Mouse (Mus musculus) hindbrain, embryonic 10.5 days (tissue): ENCODE measurements at regions not wholly inside any gene's neighbourhood (a gene's known extent, or its start where the extent isn't known, plus 50 kb on each side); places are given as distances from the start of the nearest gene placed in this dataset.

ENCODE experiments used
- DNase-seq: peaks from one replicate; pipeline ENCODE4 v3.0.0-alpha.2; 2017; ENCODE audit warnings: low spot score
- H3K27ac ChIP-seq: fragments of 300-500 bp; sonication (generic); 2 replicates; pipeline ENCODE4 v1.5.1; 2016; ENCODE audit warnings: mild to moderate bottlenecking, moderate library complexity
- H3K27me3 ChIP-seq: fragments of 300-500 bp; sonication (generic); 2 replicates; pipeline ENCODE4 v1.6.1; 2016; ENCODE audit warnings: mild to moderate bottlenecking; ENCODE audit not compliant: poor library complexity, insufficient read depth, severe bottlenecking
- H3K36me3 ChIP-seq: fragments of 300-500 bp; sonication (generic); 2 replicates; pipeline ENCODE4 v1.6.1; 2016; ENCODE audit warnings: mild to moderate bottlenecking, moderate library complexity
- H3K4me1 ChIP-seq: fragments of 300-500 bp; sonication (generic); replicated peaks from 2 replicates; pipeline ENCODE4 v1.6.1; 2016; ENCODE audit warnings: mild to moderate bottlenecking
- H3K4me3 ChIP-seq: fragments of 300-500 bp; sonication (generic); 2 replicates; pipeline ENCODE4 v1.5.1; 2016; ENCODE audit warnings: mild to moderate bottlenecking, moderate library complexity
- H3K9me3 ChIP-seq: fragments of 300-500 bp; sonication (generic); 2 replicates; pipeline ENCODE4 v1.6.1; 2016; ENCODE audit warnings: mild to moderate bottlenecking, moderate library complexity
- WGBS: fragments of 180-500 bp; shearing (Covaris S2); methylation state at CpG from one replicate; pipeline ENCODE4 v1.1.7; 2016; 5-methylcytosine and 5-hydroxymethylcytosine counted together

DNA sequence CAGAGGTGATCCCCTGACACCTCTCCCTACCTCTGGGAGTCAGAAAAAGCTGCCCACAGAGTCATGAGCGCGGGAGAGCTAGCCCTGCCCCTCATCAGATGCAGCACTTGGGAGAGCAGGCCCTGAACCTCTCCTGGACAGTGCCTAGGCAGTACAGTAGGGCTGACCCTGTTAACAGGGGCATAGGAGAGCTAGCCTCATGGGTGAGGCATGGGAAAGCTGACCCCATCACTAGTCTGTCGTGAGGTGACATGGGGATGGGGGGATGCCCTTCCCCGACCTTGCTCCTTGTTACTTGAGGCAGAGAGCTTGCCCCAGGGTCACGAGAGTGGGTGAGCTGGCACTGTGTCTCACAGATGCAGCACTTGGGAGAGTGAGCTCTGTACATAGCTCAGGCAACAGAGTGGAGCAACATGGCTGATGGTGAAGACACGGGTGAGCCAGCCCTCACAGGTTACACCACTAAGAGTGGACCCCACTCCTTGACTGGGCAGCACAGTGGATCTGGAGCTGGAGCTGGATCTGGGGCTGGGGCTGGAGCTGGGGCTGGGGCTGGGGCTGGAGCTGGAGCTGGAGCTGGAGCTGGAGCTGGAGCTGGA lies 225.5 kb upstream of the Krr1 start:
- H3K36me3 ChIP-seq = no peaks in the 10 kb centered on the region
- peaks cover 26% of the 10 kb centered on the region for H3K4me1 ChIP-seq
- no peaks in the 10 kb centered on the region for H3K9me3 ChIP-seq
- WGBS = 78% methylated on average over 6 of the region's 6 CpGs
- H3K27ac ChIP-seq = peak overlapping the region; percentile 66
- no peak for DNase-seq
- no peak overlapping the region for H3K4me3 ChIP-seq
- no peaks in the 10 kb centered on the region for H3K27me3 ChIP-seq

DNA sequence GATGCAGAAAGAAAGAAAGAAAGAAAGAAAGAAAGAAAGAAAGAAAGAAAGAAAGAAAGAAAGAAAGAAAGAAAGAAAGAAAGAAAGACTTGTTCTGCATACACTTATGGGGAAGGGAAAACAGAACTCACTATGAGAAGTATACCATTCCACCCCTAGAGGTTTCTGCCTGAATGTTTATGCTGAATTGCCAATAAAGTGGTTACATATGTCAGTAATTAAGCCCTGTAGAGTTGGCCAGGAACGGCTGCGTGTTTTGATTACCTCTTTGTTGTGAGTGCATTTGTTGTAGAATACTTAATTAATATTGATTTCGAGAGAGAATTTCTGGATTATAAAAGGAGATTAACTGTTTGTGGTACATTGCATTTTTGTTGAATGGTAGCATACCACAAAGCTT lies 224.0 kb upstream of the Krr1 start:
- peaks cover 22% of the 10 kb centered on the region for H3K4me1 ChIP-seq
- no peaks in the 10 kb centered on the region for H3K36me3 ChIP-seq
- no peaks in the 10 kb centered on the region for H3K9me3 ChIP-seq
- WGBS = 53% methylated on average over 3 of the region's 3 CpGs
- no peak overlapping the region for H3K4me3 ChIP-seq
- no peak for DNase-seq
- H3K27ac ChIP-seq = no peak overlapping the region
- no peaks in the 10 kb centered on the region for H3K27me3 ChIP-seq

DNA sequence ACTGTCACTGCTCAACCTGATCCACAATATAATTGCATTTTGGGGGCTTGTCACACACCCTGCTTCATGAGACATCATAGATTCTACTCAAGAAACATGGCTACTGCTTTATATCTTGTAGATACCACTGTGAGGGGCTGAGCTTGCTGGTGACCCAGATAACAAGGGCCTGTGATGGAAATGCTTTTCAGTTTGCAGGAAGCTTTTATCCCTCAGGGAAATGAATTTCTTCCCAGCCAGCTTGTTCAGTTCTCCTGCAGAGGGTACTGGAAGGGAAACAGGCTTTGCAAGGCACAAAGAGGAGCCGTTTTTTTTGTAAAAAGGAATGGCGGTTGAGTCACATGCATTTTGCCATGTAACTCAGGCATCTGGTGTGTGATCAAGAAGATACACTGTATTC lies 218.8 kb upstream of the Krr1 start:
- Histone ChIP-seq H3K27me3 (no peaks in the 10 kb centered on the region), H3K4me1 (no peaks in the 10 kb centered on the region), H3K9me3 (no peaks in the 10 kb centered on the region), H3K36me3 (no peaks in the 10 kb centered on the region), H3K27ac (no peak overlapping the region), H3K4me3 (no peak overlapping the region)
- no peak for DNase-seq
- WGBS = 89% methylated on average over 2 of the region's 2 CpGs

DNA sequence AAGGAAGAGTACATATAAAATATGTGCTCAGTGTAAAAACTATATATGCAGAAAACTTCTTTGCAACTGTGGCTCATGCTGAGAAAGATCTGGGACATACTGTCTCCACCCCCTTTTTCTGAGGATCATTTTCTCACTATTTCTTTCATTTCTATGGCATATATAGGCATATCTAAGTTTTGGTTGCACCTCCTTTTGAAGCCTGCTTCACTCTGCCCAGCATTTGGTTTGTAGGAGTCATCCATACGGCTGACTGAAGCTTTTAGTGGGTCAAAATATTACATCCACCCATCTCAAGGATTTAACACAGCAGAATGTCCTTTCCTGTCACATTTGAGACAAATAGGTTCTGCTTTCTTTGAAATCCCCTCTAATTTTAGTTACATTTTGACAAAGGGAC lies 216.5 kb upstream of the Krr1 start:
- no peak for DNase-seq
- 78% methylated on average over 1 of the region's 1 CpGs for WGBS

DNA sequence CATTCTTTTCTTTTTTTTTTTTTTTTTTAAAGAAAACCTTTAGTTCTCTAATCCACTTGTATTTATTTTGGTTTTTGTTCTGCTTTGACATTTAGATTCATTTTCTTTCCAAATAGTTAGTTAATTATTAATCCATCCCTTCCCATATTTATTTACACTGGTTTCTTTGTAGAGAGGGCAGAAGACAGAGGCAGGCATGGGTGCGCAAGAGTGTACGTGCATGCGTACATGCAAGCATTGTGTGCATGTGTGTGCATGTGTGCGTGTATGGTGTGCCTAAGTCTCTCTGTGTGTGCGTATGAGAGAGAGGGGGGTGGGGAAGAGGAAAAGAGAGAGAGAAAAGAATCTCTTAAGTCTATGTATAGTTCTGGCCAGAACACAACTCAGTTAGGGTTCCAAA lies 215.9 kb upstream of the Krr1 start:
- no peak overlapping the region for H3K4me3 ChIP-seq
- no peaks in the 10 kb centered on the region for H3K9me3 ChIP-seq
- H3K4me1 ChIP-seq = peaks cover 2% of the 10 kb centered on the region; the same call in 1 of the 2 replicates
- 97% methylated on average over 5 of the region's 5 CpGs for WGBS
- DNase-seq = no peak
- H3K27me3 ChIP-seq = no peaks in the 10 kb centered on the region
- no peaks in the 10 kb centered on the region for H3K36me3 ChIP-seq
- no peak overlapping the region for H3K27ac ChIP-seq

More for the DNA sequence above, 216.5 kb upstream of the Krr1 start:
- H3K27ac ChIP-seq = no peak overlapping the region
- H3K4me1 ChIP-seq = peaks cover 2% of the 10 kb centered on the region; the same call in 1 of the 2 replicates
- H3K4me3 ChIP-seq = no peak overlapping the region
- no peaks in the 10 kb centered on the region for H3K36me3 ChIP-seq
- no peaks in the 10 kb centered on the region for H3K9me3 ChIP-seq
- no peaks in the 10 kb centered on the region for H3K27me3 ChIP-seq

DNA sequence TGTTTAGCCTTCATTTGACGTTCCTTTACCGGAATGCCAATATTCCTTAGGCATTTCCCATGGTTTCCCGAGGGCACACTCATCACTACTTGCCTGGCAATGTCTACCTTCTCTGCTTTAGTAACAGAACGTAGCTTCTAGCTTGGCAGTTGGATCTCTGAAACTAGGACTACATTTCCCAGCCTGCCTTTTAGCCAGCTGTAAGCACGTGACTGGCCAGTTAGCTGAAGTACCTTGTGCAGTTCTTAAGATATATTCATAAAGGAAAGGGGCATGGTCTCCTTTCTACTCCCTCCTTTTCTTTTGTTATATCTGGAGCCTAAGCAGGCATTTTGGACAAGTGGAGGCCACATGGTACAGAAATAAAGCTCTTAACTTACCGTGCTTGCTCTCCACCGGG lies 214.8 kb upstream of the Krr1 start:
- WGBS = 89% methylated on average over 7 of the region's 7 CpGs
- no peak overlapping the region for H3K4me3 ChIP-seq
- H3K27me3 ChIP-seq = no peaks in the 10 kb centered on the region
- no peak for DNase-seq
- H3K4me1 ChIP-seq = peaks cover 2% of the 10 kb centered on the region; the same call in 1 of the 2 replicates
- no peak overlapping the region for H3K27ac ChIP-seq
- no peaks in the 10 kb centered on the region for H3K9me3 ChIP-seq
- H3K36me3 ChIP-seq = no peaks in the 10 kb centered on the region

DNA sequence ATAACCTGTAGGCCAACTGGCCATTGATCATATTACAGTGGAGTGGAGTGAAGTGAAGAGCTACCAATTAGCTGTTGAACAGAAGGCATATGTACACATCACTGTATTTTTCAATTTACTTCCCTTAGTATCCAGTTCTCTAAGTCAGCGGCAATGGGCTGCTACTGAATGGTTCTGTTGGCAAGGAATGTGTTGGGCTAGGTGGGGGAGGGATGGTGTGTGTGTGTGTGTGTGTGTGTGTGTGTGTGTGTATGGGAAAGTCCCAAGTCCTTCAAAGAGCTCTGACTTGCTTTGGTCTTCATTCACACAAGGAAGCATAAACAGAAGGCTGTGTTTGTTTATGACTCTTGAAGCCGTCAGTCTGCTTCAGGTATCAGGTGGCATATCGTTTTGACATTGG lies 213.0 kb upstream of the Krr1 start:
- no peak overlapping the region for H3K4me3 ChIP-seq
- no peaks in the 10 kb centered on the region for H3K36me3 ChIP-seq
- no peak overlapping the region for H3K27ac ChIP-seq
- no peak for DNase-seq
- H3K9me3 ChIP-seq = no peaks in the 10 kb centered on the region
- 87% methylated on average over 3 of the region's 3 CpGs for WGBS
- H3K4me1 ChIP-seq = peaks cover 2% of the 10 kb centered on the region; the same call in 1 of the 2 replicates
- H3K27me3 ChIP-seq = no peaks in the 10 kb centered on the region

DNA sequence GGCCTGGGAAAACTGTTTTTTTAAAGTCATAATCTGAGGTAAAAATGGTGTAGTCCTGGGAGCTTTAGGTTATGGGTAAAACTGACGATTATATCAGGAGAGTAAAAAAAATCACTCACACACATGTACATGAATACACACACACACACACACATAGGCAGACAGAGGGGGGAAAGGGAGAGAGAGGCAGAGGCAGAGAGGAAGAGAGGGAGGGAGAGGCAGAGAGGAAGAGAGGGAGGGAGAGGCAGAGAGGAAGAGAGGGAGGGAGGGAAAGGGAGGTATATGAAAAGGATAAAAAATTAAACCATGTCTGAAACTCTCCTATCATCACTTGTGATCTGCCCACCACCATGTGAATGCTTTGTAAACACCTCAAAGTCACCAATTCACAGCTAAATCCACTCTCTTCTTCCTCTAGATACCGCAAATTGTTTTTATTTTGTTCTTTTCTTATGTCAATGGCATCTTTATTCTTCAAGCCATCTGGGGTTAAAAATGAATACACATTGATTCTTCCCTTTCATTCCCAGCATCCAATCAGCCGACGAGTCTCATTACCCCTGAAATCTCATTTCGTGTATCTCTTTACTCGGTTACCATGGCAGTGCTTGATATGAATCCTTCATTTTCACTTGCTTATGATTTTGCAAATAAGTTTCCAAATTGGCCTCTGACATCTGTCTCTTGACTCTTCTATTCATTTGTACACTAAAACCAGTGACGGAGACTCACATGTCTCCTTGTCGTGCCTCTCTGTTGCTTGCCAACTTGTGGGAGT lies 209.5 kb upstream of the Krr1 start:
- Histone ChIP-seq H3K36me3 (no peaks in the 10 kb centered on the region), H3K4me1 (peaks cover 2% of the 10 kb centered on the region; the same call in 1 of the 2 replicates), H3K4me3 (no peak overlapping the region), H3K27ac (no peak overlapping the region), H3K27me3 (no peaks in the 10 kb centered on the region), H3K9me3 (no peaks in the 10 kb centered on the region)
- no peak for DNase-seq
- WGBS = 88% methylated on average over 8 of the region's 8 CpGs

DNA sequence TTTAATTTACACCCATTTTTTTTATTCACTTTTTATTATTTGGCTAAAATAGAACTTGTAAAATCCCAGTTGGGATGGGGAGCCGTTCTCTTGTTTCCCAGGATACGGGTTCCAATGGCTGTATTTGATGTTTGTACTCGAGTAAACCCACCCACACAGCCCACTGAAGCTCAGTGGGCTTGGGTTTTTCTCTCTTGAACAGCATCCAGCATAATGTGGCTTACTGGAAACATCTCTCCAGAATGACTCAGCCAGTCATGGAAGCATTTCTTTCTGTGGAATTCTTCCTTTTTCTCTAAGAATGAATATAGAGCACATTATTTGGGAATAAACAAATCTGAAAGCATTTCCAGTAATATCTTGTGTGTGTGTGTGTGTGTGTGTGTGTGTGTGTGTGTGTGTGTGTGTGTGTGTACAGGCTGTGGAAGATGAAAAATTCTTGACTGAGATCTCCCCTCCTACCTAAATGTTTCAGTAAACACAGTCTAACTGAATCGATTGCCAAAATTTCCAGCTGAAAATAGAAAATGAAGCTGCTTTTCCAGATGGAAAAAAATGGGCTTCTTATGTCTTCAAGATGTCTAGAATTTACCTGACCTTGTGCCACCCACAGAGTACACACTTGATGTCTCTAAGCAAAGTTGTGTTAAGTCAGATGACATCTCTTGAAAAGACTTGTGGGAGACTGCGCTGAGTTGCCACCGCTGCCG lies 205.3 kb upstream of the Krr1 start:
- Histone ChIP-seq H3K27ac (no peak overlapping the region), H3K9me3 (no peaks in the 10 kb centered on the region), H3K4me3 (no peak overlapping the region), H3K36me3 (no peaks in the 10 kb centered on the region), H3K4me1 (no peaks in the 10 kb centered on the region), H3K27me3 (no peaks in the 10 kb centered on the region)
- no peak for DNase-seq
- WGBS = 89% methylated on average over 7 of the region's 7 CpGs

DNA sequence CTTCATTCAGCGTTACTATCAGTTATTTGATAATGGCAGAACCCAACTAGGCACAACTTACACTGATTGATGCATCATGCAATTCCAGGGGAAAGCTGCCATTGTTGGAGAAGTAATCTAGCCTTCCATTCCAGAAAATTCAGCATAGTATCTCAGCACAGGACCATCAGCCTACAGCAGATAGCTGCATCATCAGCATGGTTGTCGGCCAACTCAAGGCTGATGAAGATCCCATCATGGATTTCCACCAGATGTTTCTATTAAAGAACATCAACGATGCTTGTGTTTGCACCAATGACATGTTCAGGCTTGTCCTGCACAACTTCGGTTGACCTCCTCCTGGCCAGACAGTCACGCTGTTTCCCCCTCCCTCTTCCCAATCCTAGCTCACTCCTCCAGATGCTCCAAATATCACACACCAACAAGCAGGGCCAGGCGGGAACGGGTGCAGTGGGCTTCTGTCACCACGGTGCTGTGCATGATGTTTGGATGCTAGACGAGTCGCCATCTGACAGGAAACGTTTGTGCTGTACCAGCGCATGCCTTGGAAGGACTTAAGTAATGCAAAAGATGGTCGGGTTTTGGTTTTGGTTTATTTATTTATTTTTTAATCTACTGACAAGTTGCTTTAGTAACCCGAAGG lies 204.5 kb upstream of the Krr1 start:
- H3K27me3 ChIP-seq = no peaks in the 10 kb centered on the region
- no peak overlapping the region for H3K27ac ChIP-seq
- H3K4me3 ChIP-seq = no peak overlapping the region
- DNase-seq = no peak
- 90% methylated on average over 14 of the region's 14 CpGs for WGBS
- H3K9me3 ChIP-seq = no peaks in the 10 kb centered on the region
- H3K4me1 ChIP-seq = no peaks in the 10 kb centered on the region
- H3K36me3 ChIP-seq = no peaks in the 10 kb centered on the region

DNA sequence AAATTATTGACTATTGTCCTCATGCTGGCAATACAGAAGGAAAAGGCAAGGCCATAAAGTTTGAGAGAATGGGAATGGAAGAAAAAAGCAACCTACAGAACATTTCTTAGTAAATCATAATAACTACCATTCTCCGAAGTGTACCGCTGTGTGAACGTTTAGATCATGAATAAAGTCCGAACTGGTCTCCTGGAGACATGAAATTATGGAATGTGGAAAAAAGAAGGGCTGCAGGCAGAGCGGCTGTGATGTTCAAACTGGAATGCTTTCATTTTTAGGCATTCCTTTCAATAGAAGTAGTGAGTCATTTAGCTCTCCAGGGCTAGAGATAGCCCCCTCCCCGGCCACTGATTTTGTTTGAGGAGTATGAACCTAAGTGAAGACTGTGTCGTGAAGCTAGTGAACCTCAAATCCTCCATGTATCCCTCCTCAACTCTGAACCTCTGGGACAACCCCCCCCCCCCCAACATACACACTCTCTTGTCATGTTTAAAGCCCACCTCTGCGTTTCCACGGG lies 202.9 kb upstream of the Krr1 start:
- WGBS = 83% methylated on average over 9 of the region's 9 CpGs
- Histone ChIP-seq H3K27me3 (no peaks in the 10 kb centered on the region), H3K27ac (no peak overlapping the region), H3K4me1 (no peaks in the 10 kb centered on the region), H3K4me3 (no peak overlapping the region), H3K9me3 (no peaks in the 10 kb centered on the region), H3K36me3 (no peaks in the 10 kb centered on the region)
- DNase-seq = no peak

DNA sequence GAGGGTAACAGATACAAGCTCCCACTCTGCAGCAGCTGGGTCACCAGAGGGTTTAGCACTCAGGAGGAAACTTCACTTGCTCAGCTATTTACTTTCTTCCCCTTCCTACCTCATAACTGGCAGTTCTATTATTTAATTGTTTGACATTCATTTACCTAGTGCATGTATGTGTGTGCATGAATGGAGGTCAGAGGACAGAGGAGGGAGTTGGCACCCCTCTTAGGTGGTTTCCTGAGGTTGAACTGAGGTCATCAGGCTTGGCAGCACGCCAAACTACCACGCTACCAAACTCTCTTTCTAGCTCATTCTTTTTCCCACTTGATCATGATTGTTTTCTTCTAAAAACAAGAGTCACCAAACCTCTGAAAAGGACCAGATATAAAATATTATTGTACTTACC lies 202.4 kb upstream of the Krr1 start:
- Histone ChIP-seq H3K27me3 (no peaks in the 10 kb centered on the region), H3K4me1 (no peaks in the 10 kb centered on the region), H3K27ac (no peak overlapping the region), H3K9me3 (no peaks in the 10 kb centered on the region), H3K4me3 (no peak overlapping the region), H3K36me3 (no peaks in the 10 kb centered on the region)
- WGBS = 78% methylated on average over 2 of the region's 2 CpGs
- DNase-seq = no peak
